Mouse (Mus musculus): Measurements from ENCODE around the gene Pgpep1. TPM values are rescaled to one million over a fixed set of nuclear protein-coding genes. Genes with fewer than 3 reads are reported as not detected.

Pgpep1 gene
- polyA plus RNA-seq, 1 experiment from 2014 or later = 103 TPM

- Histone ChIP-seq H3K36me3 (ENCODE audit: control insufficient read depth, insufficient read depth, low read length) (no peaks in the 10 kb centered on the region), H3K9ac (ENCODE audit: low read length) (peak overlapping the region; percentile 64), H3K4me1 (ENCODE audit: control insufficient read depth, insufficient read depth, low read length) (peaks cover 37% of the 10 kb centered on the region), H3K27me3 (ENCODE audit: control insufficient read depth, insufficient read depth, low read length) (no peaks in the 10 kb centered on the region; the same call in 1 of the 2 replicates), H3K4me2 (peak overlapping the region; percentile 92), H3K4me3 (ENCODE audit: low read depth, low read length) (peak overlapping the region; percentile 42), H3K9me3 (ENCODE audit: control insufficient read depth, low read length) (no peaks in the 10 kb centered on the region), H3K27ac (ENCODE audit: low read depth, low read length) (no peak overlapping the region)
- under 1% methylated on average over 6 of the region's 6 CpGs for WGBS
- ATAC-seq (ENCODE audit: low FRiP score) (no peak), DNase-seq (ENCODE audit: low spot score, missing footprints) (peak; percentile 99)
These were observed 48.3 kb downstream of the Pgpep1 start for GRCm38 (mm10) chr8:70611849-70612248.

DNA sequence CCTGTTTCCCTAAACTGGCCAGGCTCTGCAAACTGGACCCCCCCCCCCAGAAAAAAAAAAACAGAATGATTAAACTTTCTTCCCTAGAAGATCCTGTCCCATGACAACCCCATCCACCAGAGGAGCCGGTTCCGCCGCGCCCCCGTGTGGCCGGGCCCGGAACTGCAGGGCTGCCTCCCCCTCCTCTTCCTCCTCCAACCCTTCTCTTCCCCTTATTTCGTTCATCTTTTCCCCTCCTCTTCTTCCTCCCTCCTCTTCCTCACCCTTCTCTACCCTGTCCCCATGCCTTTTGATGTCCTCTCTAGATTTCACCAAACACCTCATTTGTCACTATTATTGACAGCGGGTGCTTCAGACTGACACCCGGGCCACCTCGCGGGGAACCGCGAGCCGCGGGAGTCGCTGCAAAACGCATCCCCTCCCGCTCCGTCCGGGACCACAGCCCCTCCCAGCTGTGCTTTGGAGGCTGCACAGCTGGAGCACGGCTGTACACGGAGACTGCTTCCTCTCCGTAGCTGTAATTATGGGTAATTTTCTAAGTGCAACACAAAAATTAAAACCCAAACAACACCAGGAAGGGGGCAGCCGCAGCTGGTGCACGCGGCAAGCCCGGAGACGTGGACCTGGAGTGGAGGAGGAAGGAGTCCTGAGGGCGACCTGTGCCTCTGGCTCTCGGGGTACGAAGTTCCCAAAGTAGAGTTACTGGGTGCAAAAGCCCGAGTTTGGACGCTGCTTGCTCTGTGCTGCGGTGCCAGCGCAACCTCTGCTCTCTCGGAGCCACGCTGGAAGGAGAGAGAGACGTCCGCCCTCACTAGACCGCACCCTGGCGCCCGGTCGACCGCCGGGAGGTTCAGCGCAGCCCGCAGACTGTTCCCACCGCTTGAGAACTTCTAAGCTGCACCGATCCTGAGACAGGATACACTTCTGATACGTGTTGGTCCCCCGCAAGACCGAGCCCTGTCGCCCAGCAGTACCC, 49.1 kb downstream of the Pgpep1 start:
- WGBS = under 1% methylated on average over 53 of the region's 54 CpGs
- DNase-seq (ENCODE audit: low spot score, missing footprints) = peak; percentile 100
- ATAC-seq (ENCODE audit: low FRiP score) = no peak
- Histone ChIP-seq H3K4me3 (ENCODE audit: low read depth, low read length) (peak overlapping the region; percentile 42), H3K4me2 (peak overlapping the region; percentile 92), H3K9ac (ENCODE audit: low read length) (peak overlapping the region; percentile 64), H3K9me3 (ENCODE audit: control insufficient read depth, low read length) (no peaks in the 10 kb centered on the region), H3K27me3 (ENCODE audit: control insufficient read depth, insufficient read depth, low read length) (no peaks in the 10 kb centered on the region; the same call in 1 of the 2 replicates), H3K36me3 (ENCODE audit: control insufficient read depth, insufficient read depth, low read length) (no peaks in the 10 kb centered on the region), H3K27ac (ENCODE audit: low read depth, low read length) (peak overlapping the region; percentile 93; the same call in 1 of the 2 replicates), H3K4me1 (ENCODE audit: control insufficient read depth, insufficient read depth, low read length) (peaks cover 40% of the 10 kb centered on the region)

DNA sequence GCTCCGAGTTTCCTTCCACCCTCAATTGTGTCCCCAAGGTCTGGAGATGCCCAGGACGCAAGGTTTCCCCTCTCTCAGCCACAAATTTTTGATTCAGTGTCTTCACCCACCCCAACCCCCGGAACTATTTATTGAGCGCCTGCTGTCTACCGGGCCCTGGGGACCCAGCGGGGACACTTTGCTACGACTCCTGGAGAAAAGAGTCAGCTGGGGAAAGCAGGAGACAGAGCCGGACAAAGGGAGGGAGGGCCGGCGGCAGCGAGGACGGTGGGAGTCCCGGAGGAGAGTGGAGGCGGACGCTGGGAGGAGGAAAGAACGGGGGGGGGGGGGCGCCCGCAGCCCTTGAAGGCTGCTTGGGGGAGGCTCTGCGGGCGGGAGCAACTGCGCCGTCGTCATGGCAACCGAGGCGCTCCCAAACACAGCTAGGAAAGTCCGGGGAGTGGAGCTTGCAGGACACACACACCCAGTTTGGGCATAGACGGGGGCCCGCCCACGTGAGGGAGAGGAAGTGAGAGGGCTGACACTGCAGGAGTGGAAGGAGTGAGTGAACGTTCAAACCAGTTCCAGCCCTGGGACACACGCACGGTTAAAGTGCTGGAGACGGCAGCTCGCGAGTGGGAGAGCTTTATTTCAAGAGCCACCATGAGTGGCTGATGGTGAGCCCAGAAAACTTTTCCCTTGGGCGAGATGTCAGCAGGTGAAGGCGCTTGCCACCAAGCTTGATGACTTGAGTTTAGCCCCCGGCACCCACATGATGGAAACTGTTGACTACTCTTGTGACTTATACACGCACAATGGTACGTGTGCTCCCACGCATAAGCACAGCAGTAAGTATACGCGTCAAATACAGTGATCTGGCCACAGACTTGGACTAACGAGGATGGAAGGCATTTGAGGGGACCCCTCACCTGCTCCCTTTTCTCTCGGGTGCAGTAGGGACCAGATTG, 50.1 kb downstream of the Pgpep1 start:
- peak overlapping the region; percentile 92 for H3K4me2 ChIP-seq
- WGBS = 1% methylated on average over 45 of the region's 45 CpGs
- ATAC-seq (ENCODE audit: low FRiP score) (peak; percentile 60), DNase-seq (ENCODE audit: low spot score, missing footprints) (peak; percentile 98)
- H3K9me3 ChIP-seq (ENCODE audit: control insufficient read depth, low read length) = no peaks in the 10 kb centered on the region
- no peaks in the 10 kb centered on the region for H3K36me3 ChIP-seq (ENCODE audit: control insufficient read depth, insufficient read depth, low read length)
- peak overlapping the region; percentile 93 for H3K27ac ChIP-seq (ENCODE audit: low read depth, low read length)
- H3K4me1 ChIP-seq (ENCODE audit: control insufficient read depth, insufficient read depth, low read length) = peaks cover 40% of the 10 kb centered on the region
- peak overlapping the region; percentile 42 for H3K4me3 ChIP-seq (ENCODE audit: low read depth, low read length)
- H3K9ac ChIP-seq (ENCODE audit: low read length) = peak overlapping the region; percentile 70
- H3K27me3 ChIP-seq (ENCODE audit: control insufficient read depth, insufficient read depth, low read length) = no peaks in the 10 kb centered on the region; the same call in 1 of the 2 replicates

DNA sequence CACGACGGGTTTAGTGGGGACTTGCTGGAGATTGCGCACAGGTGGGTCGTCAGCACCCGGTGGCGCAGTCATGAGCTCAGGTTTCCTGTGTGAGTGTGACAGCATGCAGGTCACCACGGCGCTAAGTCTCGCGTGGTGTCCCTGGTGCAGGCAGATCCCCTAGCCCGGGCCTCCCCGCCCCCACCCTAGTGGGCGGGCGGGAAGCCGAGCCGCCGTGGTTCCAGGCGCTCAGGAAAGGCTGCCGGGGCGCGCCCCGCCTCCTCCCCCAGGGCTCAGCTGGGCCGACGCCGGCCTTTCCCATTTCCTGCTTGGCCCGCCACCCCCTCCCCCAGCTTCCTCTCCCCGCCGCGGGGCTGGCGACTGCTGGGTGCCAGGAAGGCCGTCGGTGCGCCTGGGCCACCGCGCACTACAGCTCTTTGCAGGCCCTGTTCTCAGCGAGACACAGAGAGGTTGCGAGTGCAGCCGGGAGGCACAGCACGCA, 50.8 kb downstream of the Pgpep1 start:
- no peaks in the 10 kb centered on the region for H3K9me3 ChIP-seq (ENCODE audit: control insufficient read depth, low read length)
- H3K27me3 ChIP-seq (ENCODE audit: control insufficient read depth, insufficient read depth, low read length) = no peaks in the 10 kb centered on the region; the same call in 1 of the 2 replicates
- peak; percentile 56 for ATAC-seq (ENCODE audit: low FRiP score)
- no peaks in the 10 kb centered on the region for H3K36me3 ChIP-seq (ENCODE audit: control insufficient read depth, insufficient read depth, low read length)
- peak overlapping the region; percentile 93 for H3K27ac ChIP-seq (ENCODE audit: low read depth, low read length)
- peak overlapping the region; percentile 42 for H3K4me3 ChIP-seq (ENCODE audit: low read depth, low read length)
- peaks cover 40% of the 10 kb centered on the region for H3K4me1 ChIP-seq (ENCODE audit: control insufficient read depth, insufficient read depth, low read length)
- peak overlapping the region; percentile 70 for H3K9ac ChIP-seq (ENCODE audit: low read length)
- WGBS = 0% methylated on average over 24 of the region's 39 CpGs
- H3K4me2 ChIP-seq = peak overlapping the region; percentile 92
- DNase-seq (ENCODE audit: low spot score, missing footprints) = peak; percentile 98

DNA sequence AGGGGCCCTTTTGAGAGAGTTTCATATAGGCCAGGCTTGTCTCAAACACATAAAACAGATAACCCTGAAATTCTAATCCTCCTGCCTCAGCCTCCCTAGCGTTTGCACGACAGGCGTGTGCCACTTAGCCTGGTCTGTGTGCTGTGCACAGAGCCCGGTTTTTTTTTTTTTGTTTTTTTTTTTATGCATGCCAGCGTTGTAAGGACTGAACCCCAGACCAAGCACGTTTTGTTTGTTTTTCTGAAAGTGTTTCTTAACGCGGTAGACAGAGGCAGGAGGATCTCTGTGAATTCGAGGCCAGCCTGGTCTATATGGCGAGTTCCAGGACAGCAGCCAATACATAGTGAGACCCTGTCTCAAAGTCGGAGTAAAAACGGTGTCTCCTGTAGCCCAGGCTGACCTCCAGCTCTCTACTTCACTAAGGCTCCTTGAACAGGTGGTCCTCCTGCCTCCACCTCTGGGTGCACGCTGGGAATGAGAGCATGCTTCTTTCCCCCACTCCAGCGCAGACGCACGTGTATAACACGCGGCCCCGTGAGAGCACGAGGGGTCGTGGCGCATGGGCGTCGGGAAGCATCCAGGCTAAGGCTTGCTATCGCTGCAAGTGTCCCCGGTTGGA, 51.3 kb downstream of the Pgpep1 start, which contains the start of gene Ssbp4:
Gene Ssbp4 (minus strand): TSS at position 124 of the 619 bp plus-strand sequence.
- DNase-seq (ENCODE audit: low spot score, missing footprints) = no peak
- Histone ChIP-seq H3K9ac (ENCODE audit: low read length) (peak within 1 kb of the TSS; percentile 88), H3K4me2 (peak within 1 kb of the TSS; percentile 92), H3K36me3 (ENCODE audit: control insufficient read depth, insufficient read depth, low read length) (no peaks in the 10 kb centered on the region), H3K4me3 (ENCODE audit: low read depth, low read length) (peak within 1 kb of the TSS; percentile 79), H3K27ac (ENCODE audit: low read depth, low read length) (peak within 1 kb of the TSS; percentile 93), H3K9me3 (ENCODE audit: control insufficient read depth, low read length) (no peaks in the 10 kb centered on the region), H3K4me1 (ENCODE audit: control insufficient read depth, insufficient read depth, low read length) (peaks cover 43% of the 10 kb centered on the region), H3K27me3 (ENCODE audit: control insufficient read depth, insufficient read depth, low read length) (no peaks in the 10 kb centered on the region; the same call in 1 of the 2 replicates)
- ATAC-seq (ENCODE audit: low FRiP score) = no peak
- 5% methylated on average over 26 of the region's 26 CpGs for WGBS

- peak; percentile 10; the same call in 1 of the 2 replicates for ATAC-seq (ENCODE audit: low FRiP score)
- H3K4me1 ChIP-seq (ENCODE audit: control insufficient read depth, insufficient read depth, low read length) = peaks cover 43% of the 10 kb centered on the region
These were observed 52.1 kb downstream of the Pgpep1 start for GRCm38 (mm10) chr8:70607898-70608748.

GRCm38 (mm10) chr8:70607603-70607897, 52.6 kb downstream of the Pgpep1 start:
- Histone ChIP-seq H3K9ac (ENCODE audit: low read length) (peak overlapping the region; percentile 88), H3K27ac (ENCODE audit: low read depth, low read length) (no peak overlapping the region)
- ATAC-seq (ENCODE audit: low FRiP score) = no peak

More at GRCm38 (mm10) chr8:70607898-70608748, 52.1 kb downstream of the Pgpep1 start:
- whole genome bisulfite sequencing = 3% methylated on average over 83 of the region's 84 CpGs
- Histone ChIP-seq H3K9ac (ENCODE audit: low read length) (peak overlapping the region; percentile 88), H3K27ac (ENCODE audit: low read depth, low read length) (peak overlapping the region; percentile 27), H3K4me2 (peak overlapping the region; percentile 92), H3K4me3 (ENCODE audit: low read depth, low read length) (peak overlapping the region; percentile 79), H3K9me3 (ENCODE audit: control insufficient read depth, low read length) (no peaks in the 10 kb centered on the region), H3K27me3 (ENCODE audit: control insufficient read depth, insufficient read depth, low read length) (no peaks in the 10 kb centered on the region; the same call in 1 of the 2 replicates), H3K36me3 (ENCODE audit: control insufficient read depth, insufficient read depth, low read length) (no peaks in the 10 kb centered on the region)
- DNase-seq (ENCODE audit: low spot score, missing footprints) = peak; percentile 96

More at GRCm38 (mm10) chr8:70607603-70607897, 52.6 kb downstream of the Pgpep1 start:
- Histone ChIP-seq H3K4me3 (ENCODE audit: low read depth, low read length) (peak overlapping the region; percentile 79), H3K4me2 (peak overlapping the region; percentile 92), H3K27me3 (ENCODE audit: control insufficient read depth, insufficient read depth, low read length) (no peaks in the 10 kb centered on the region; the same call in 1 of the 2 replicates), H3K36me3 (ENCODE audit: control insufficient read depth, insufficient read depth, low read length) (no peaks in the 10 kb centered on the region), H3K4me1 (ENCODE audit: control insufficient read depth, insufficient read depth, low read length) (peaks cover 43% of the 10 kb centered on the region), H3K9me3 (ENCODE audit: control insufficient read depth, low read length) (no peaks in the 10 kb centered on the region)
- no peak for DNase-seq (ENCODE audit: low spot score, missing footprints)
- WGBS = 25% methylated on average over 6 of the region's 6 CpGs
